Mouse (Mus musculus): ENCODE measurements at regions not wholly inside any gene's neighbourhood (a gene's known extent, or its start where the extent isn't known, plus 50 kb on each side); places are given as distances from the start of the nearest gene placed in this dataset.

DNA sequence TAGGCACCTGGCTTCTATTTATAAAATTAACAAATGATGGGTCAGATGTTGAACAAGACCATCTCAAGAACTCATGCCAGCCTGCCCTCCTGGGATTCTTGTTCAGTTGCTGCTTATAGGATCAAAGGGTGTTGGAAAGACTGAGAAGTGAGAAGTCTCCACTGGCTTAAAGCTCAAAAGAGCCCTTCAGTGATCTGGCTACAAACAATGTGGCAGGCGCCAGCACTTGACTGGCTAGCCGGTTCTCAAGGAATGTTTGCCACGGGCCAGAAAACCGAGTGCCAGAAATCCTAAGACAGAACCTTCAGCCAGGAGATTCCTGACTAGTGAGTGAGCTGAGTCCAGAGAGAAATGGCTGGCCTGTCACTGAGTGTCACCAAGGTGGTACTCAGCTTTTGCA, 93.6 kb upstream of the Med14 start:
- no peaks in the 10 kb centered on the region for H3K27me3 ChIP-seq (replicated peaks; ENCODE audit: control insufficient read depth, insufficient read depth, low read length)
- WGBS: 36% methylated on average over 4 of the region's 4 CpGs
- peak; percentile 42 for DNase-seq

GRCm38 (mm10) chrX:12851684-12852083, 89.8 kb upstream of the Med14 start:
- H3K4me3 ChIP-seq (ENCODE audit: insufficient read depth, low read depth, low read length): no peak overlapping the region

More for the DNA sequence above, 93.6 kb upstream of the Med14 start:
- Histone ChIP-seq H3K36me3 (ENCODE audit: control insufficient read depth, insufficient read depth, low read length) (no peaks in the 10 kb centered on the region), H3K4me3 (ENCODE audit: insufficient read depth, low read depth, low read length) (no peak overlapping the region), H3K4me1 (ENCODE audit: control insufficient read depth, insufficient read depth, low read length) (peaks cover 8% of the 10 kb centered on the region; the same call in 1 of the 2 replicates), H3K27ac (ENCODE audit: insufficient read depth, low read depth, low read length) (peak overlapping the region; percentile 8; the same call in 1 of the 2 replicates)
- no peak for TF ChIP-seq POLR2A (IDR thresholded peaks at IDR 0.05; ENCODE audit: low read depth, low read length)
- TF ChIP-seq CTCF (conservative IDR thresholded peaks at IDR 0.05; ENCODE audit: insufficient read depth, insufficient read length, low read depth, low read length): no peak

GRCm38 (mm10) chrX:12844431-12844830, 82.6 kb upstream of the Med14 start:
- TF ChIP-seq POLR2A (IDR thresholded peaks at IDR 0.05; ENCODE audit: low read depth, low read length) (no peak), CTCF (conservative IDR thresholded peaks at IDR 0.05; ENCODE audit: insufficient read depth, insufficient read length, low read depth, low read length) (no peak)
- no peak overlapping the region for H3K27ac ChIP-seq (ENCODE audit: insufficient read depth, low read depth, low read length)
- DNase-seq: no peak

More at GRCm38 (mm10) chrX:12851684-12852083, 89.8 kb upstream of the Med14 start:
- TF ChIP-seq POLR2A (IDR thresholded peaks at IDR 0.05; ENCODE audit: low read depth, low read length): no peak
- TF ChIP-seq CTCF (conservative IDR thresholded peaks at IDR 0.05; ENCODE audit: insufficient read depth, insufficient read length, low read depth, low read length): peak; percentile 35
- WGBS: 74% methylated on average over 4 of the region's 4 CpGs
- Histone ChIP-seq H3K27me3 (replicated peaks; ENCODE audit: control insufficient read depth, insufficient read depth, low read length) (no peaks in the 10 kb centered on the region), H3K4me1 (ENCODE audit: control insufficient read depth, insufficient read depth, low read length) (no peaks in the 10 kb centered on the region), H3K36me3 (ENCODE audit: control insufficient read depth, insufficient read depth, low read length) (no peaks in the 10 kb centered on the region), H3K27ac (ENCODE audit: insufficient read depth, low read depth, low read length) (no peak overlapping the region)
- DNase-seq: peak; percentile 58

DNA sequence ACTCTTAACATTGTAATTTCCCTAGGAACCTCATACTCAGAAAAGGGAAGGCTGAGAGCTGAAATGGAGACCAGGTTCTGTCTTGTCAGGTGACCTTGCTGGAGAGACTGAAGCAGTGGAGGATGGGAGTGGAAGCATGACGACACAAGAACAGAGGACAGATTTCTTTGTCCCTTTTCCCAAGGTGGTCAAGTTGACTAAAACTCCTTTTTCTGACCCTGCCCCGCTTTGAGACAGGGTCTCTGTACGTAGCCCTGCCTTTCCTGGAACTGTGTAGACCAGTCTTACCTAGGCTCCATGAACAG, 79.1 kb upstream of the Med14 start:
- Histone ChIP-seq H3K4me3 (ENCODE audit: insufficient read depth, low read depth, low read length) (no peak overlapping the region), H3K27ac (ENCODE audit: insufficient read depth, low read depth, low read length) (no peak overlapping the region), H3K4me1 (ENCODE audit: control insufficient read depth, insufficient read depth, low read length) (peaks cover 6% of the 10 kb centered on the region; the same call in 1 of the 2 replicates), H3K27me3 (replicated peaks; ENCODE audit: control insufficient read depth, insufficient read depth, low read length) (no peaks in the 10 kb centered on the region), H3K36me3 (ENCODE audit: control insufficient read depth, insufficient read depth, low read length) (no peaks in the 10 kb centered on the region)
- TF ChIP-seq CTCF (conservative IDR thresholded peaks at IDR 0.05; ENCODE audit: insufficient read depth, insufficient read length, low read depth, low read length) (no peak), POLR2A (IDR thresholded peaks at IDR 0.05; ENCODE audit: low read depth, low read length) (no peak)
- 70% methylated on average over 3 of the region's 3 CpGs for WGBS
- DNase-seq: no peak

More at GRCm38 (mm10) chrX:12844431-12844830, 82.6 kb upstream of the Med14 start:
- Histone ChIP-seq H3K4me3 (ENCODE audit: insufficient read depth, low read depth, low read length) (no peak overlapping the region), H3K4me1 (ENCODE audit: control insufficient read depth, insufficient read depth, low read length) (peaks cover 4% of the 10 kb centered on the region; the same call in 1 of the 2 replicates), H3K36me3 (ENCODE audit: control insufficient read depth, insufficient read depth, low read length) (no peaks in the 10 kb centered on the region), H3K27me3 (replicated peaks; ENCODE audit: control insufficient read depth, insufficient read depth, low read length) (no peaks in the 10 kb centered on the region)
- WGBS: 19% methylated on average over 1 of the region's 1 CpGs

GRCm38 (mm10) chrX:12840160-12841020, 78.5 kb upstream of the Med14 start:
- Histone ChIP-seq H3K27me3 (replicated peaks; ENCODE audit: control insufficient read depth, insufficient read depth, low read length) (no peaks in the 10 kb centered on the region), H3K4me1 (ENCODE audit: control insufficient read depth, insufficient read depth, low read length) (peaks cover 6% of the 10 kb centered on the region; the same call in 1 of the 2 replicates), H3K27ac (ENCODE audit: insufficient read depth, low read depth, low read length) (peak overlapping the region; percentile 92), H3K4me3 (ENCODE audit: insufficient read depth, low read depth, low read length) (peak overlapping the region; percentile 48), H3K36me3 (ENCODE audit: control insufficient read depth, insufficient read depth, low read length) (no peaks in the 10 kb centered on the region)
- TF ChIP-seq POLR2A (IDR thresholded peaks at IDR 0.05; ENCODE audit: low read depth, low read length): no peak
- no peak for TF ChIP-seq CTCF (conservative IDR thresholded peaks at IDR 0.05; ENCODE audit: insufficient read depth, insufficient read length, low read depth, low read length)
- 6% methylated on average over 25 of the region's 25 CpGs for WGBS
- peak; percentile 91 for DNase-seq

DNA sequence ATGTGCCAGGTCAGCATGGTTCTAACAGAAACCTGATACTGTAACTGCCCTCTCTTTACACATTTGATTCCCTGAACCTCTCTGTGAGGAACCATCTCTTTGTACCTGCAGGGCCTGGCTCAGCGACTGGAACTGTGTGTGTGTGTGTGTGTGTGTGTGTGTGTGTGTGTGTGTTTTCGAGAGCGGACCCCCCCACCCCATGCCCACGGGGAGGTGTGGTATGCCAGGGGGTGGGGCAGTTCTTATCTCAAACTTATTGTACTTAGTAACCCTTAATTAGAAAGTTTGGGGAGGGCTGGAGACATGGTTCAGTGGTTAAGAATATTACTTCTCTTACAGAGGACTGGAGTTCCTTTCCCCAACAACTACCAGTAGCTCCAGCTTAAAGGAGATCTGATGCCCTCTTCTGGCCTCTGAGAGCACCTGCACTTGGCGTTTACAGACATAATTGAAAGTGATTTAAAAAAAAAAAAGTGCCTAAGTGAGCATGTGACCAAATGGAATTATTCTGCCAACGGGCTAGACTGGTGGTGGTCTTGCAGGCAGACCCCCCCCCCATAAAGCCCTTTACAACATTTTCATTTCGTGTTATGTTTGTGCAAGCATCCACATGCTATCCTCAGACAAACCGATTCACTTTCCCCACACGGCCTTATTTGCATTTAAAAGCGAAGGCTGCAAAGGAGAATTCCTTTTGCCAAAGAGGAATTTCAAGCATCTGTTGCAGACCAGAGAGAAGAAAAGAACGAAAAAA, 77.7 kb upstream of the Med14 start:
- WGBS: 4% methylated on average over 11 of the region's 11 CpGs
- H3K36me3 ChIP-seq (ENCODE audit: control insufficient read depth, insufficient read depth, low read length): no peaks in the 10 kb centered on the region
- peak; percentile 77 for DNase-seq
- peak overlapping the region; percentile 92 for H3K27ac ChIP-seq (ENCODE audit: insufficient read depth, low read depth, low read length)
- peaks cover 6% of the 10 kb centered on the region; the same call in 1 of the 2 replicates for H3K4me1 ChIP-seq (ENCODE audit: control insufficient read depth, insufficient read depth, low read length)
- H3K27me3 ChIP-seq (replicated peaks; ENCODE audit: control insufficient read depth, insufficient read depth, low read length): no peaks in the 10 kb centered on the region
- H3K4me3 ChIP-seq (ENCODE audit: insufficient read depth, low read depth, low read length): peak overlapping the region; percentile 48
- TF ChIP-seq POLR2A (IDR thresholded peaks at IDR 0.05; ENCODE audit: low read depth, low read length) (no peak), CTCF (conservative IDR thresholded peaks at IDR 0.05; ENCODE audit: insufficient read depth, insufficient read length, low read depth, low read length) (peak; percentile 56)

GRCm38 (mm10) chrX:12837821-12838220, 75.9 kb upstream of the Med14 start:
- Histone ChIP-seq H3K4me1 (ENCODE audit: control insufficient read depth, insufficient read depth, low read length) (peaks cover 6% of the 10 kb centered on the region; the same call in 1 of the 2 replicates), H3K27ac (ENCODE audit: insufficient read depth, low read depth, low read length) (no peak overlapping the region), H3K36me3 (ENCODE audit: control insufficient read depth, insufficient read depth, low read length) (no peaks in the 10 kb centered on the region), H3K27me3 (replicated peaks; ENCODE audit: control insufficient read depth, insufficient read depth, low read length) (no peaks in the 10 kb centered on the region), H3K4me3 (ENCODE audit: insufficient read depth, low read depth, low read length) (no peak overlapping the region)
- no peak for TF ChIP-seq CTCF (conservative IDR thresholded peaks at IDR 0.05; ENCODE audit: insufficient read depth, insufficient read length, low read depth, low read length)
- no peak for TF ChIP-seq POLR2A (IDR thresholded peaks at IDR 0.05; ENCODE audit: low read depth, low read length)
- DNase-seq: peak; percentile 67
- WGBS: 0% methylated on average over 1 of the region's 1 CpGs

All from kidney, adult 2 months (tissue).